Mouse (Mus musculus) small intestine, adult 2 months (tissue): ENCODE measurements around the gene Aasdh.

Source experiments
- CTCF ChIP-seq: fragments of 200-500 bp; IDR thresholded peaks from 2 replicates; pipeline ENCODE4 v1.5.1; 2012; ENCODE audit warnings: low read depth, mild to moderate bottlenecking, control low read depth, inconsistent platforms, low read length, moderate library complexity, mixed read lengths; ENCODE audit not compliant: insufficient replicate concordance, insufficient read length; ENCODE audit errors: extremely low read depth
- POLR2A ChIP-seq: fragments of 200-500 bp; IDR thresholded peaks from 2 replicates; pipeline ENCODE4 v1.6.1; 2012; ENCODE audit warnings: low read depth, mild to moderate bottlenecking, control low read depth, inconsistent platforms, low read length, moderate library complexity

GRCm38 (mm10) chr5:76853549-76853948, 51.8 kb downstream of the Aasdh start:
- TF ChIP-seq CTCF = peak; percentile 97
- TF ChIP-seq POLR2A = no peak
